16 mouse cellular contexts compared by ENCODE assay signal in genomic region chr6:56664410-56664809, GRCm38 (mm10). TPM values are rescaled to one million over a fixed set of nuclear protein-coding genes. Genes with fewer than 3 reads are reported as not detected.
"Had no signal": no experiment of that assay in that cellular context is flagged by ENCODE, and none has a peak within 500 bp of the region (broad histone marks: within the 10 kb centered on the region; RNA-seq: fewer than 3 reads in every experiment).

No protein-coding gene starts in this region.

- H3K36me3 ChIP-seq: neural tube, embryonic 13.5 days; neural tube, embryonic 15.5 days; stomach, embryonic 15.5 days had no signal

- H3K4me3 ChIP-seq: neural tube, embryonic 13.5 days; neural tube, embryonic 15.5 days; stomach, embryonic 15.5 days had no signal

- H3K9ac ChIP-seq: neural tube, embryonic 13.5 days; neural tube, embryonic 15.5 days; stomach, embryonic 15.5 days had no signal

- H3K4me1 ChIP-seq: neural tube, embryonic 13.5 days; neural tube, embryonic 15.5 days; stomach, embryonic 15.5 days had no signal

- DNase-seq: right cerebral cortex, adult 18-20 months; right cerebral cortex, postnatal 14 days; right cerebral cortex, postnatal 25 days; right cerebral cortex, postnatal 4 days; spleen, adult 18-20 months; thymus, adult 18-20 months; thymus, adult 2 months; thymus, postnatal 14 days; thymus, postnatal 25 days; thymus, postnatal 36 days; thymus, postnatal 4 days had no signal

- H3K9me3 ChIP-seq: neural tube, embryonic 13.5 days; neural tube, embryonic 15.5 days; stomach, embryonic 15.5 days had no signal

- H3K27ac ChIP-seq: neural tube, embryonic 13.5 days; neural tube, embryonic 15.5 days; stomach, embryonic 15.5 days; stomach, postnatal 0 days had no signal

- H3K4me2 ChIP-seq: neural tube, embryonic 13.5 days; neural tube, embryonic 15.5 days; stomach, embryonic 15.5 days had no signal

- H3K27me3 ChIP-seq: neural tube, embryonic 13.5 days; neural tube, embryonic 15.5 days; stomach, embryonic 15.5 days had no signal

RNA-seq across cellular contexts. Expression of gene Lsm5, which starts 40.1 kb away (rescaled TPM):
- polyA plus RNA-seq: small intestine, adult 2 months had no signal
